Mouse (Mus musculus): ENCODE data around the gene Gmfg. TPM values are rescaled to one million over a fixed set of nuclear protein-coding genes. Genes with fewer than 3 reads are reported as not detected.

Gmfg gene
- polyA plus RNA-seq, 1 experiment from 2014 or later = 11.8 TPM

DNA sequence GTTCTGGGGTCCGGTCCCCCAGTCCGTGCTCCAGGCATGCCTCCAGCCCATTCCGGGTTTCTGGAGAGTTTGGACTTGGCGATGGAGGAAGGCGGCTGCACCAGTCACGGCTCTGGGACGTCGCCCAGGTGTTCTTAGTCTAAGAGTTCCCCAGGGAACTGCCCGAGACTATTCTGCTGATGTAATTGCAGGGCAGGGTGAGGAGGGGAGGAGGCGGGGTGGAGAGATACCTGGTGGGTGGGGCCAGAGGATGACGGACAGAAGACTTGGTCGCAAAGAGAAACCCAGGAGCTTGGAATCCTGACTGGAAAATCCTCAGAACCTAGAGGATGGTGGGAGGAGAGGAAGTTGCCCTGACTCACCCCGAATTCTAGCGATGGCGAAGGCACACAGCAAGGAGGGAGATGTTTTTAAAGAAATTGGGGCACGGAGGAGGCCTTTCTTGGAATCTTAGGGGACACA lies 50.8 kb downstream of the Gmfg start:
- H3K4me3 ChIP-seq (ENCODE audit: low read length) = peak overlapping the region; percentile 17; the same call in 1 of the 2 replicates
- 0 out of 2 replicates have a peak, but pooled peaks cover 5% of the 10 kb centered on the region for H3K27me3 ChIP-seq (ENCODE audit: control insufficient read depth, insufficient read depth, low read length)
- peak overlapping the region; percentile 41 for H3K4me2 ChIP-seq (replicated peaks; ENCODE audit: low read depth, low read length)
- peak overlapping the region; percentile 34; the same call in 1 of the 2 replicates for H3K9ac ChIP-seq (ENCODE audit: low read depth, low read length)
- 5% methylated on average over 16 of the region's 16 CpGs for WGBS
- H3K4me1 ChIP-seq (ENCODE audit: control insufficient read depth, insufficient read depth, low read length) = 0 out of 2 replicates have a peak, but pooled peaks cover 5% of the 10 kb centered on the region
- H3K36me3 ChIP-seq (ENCODE audit: control insufficient read depth, insufficient read depth, low read length) = no peaks in the 10 kb centered on the region
- no peak overlapping the region for H3K27ac ChIP-seq (ENCODE audit: low read depth, low read length)
- 0 out of 2 replicates have a peak, but pooled peaks have one; percentile 21 for ATAC-seq (ENCODE audit: low FRiP score, low TSS enrichment)
- no peaks in the 10 kb centered on the region for H3K9me3 ChIP-seq (ENCODE audit: control insufficient read depth, low read length)

DNA sequence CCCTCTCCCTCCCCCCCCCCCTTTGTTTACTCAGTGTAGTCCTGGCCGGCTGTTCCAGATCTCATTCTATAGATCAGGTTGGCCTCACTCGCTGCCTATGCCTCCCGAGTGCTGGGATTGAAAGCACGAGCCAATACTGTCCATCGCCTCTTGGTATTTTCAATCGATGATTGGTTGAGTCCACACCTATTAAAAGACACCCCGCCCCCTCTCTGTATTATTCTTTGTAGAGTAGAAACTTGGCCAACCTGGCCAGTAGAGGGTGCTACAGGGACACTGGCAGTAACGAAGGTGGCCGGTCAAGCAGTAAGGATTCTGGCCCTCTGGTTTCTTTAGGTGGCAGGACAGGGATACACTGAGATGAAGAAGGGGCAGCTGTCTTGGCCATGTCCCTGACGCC lies 53.2 kb downstream of the Gmfg start:
- Histone ChIP-seq H3K36me3 (ENCODE audit: control insufficient read depth, insufficient read depth, low read length) (no peaks in the 10 kb centered on the region), H3K4me1 (ENCODE audit: control insufficient read depth, insufficient read depth, low read length) (0 out of 2 replicates have a peak, but pooled peaks cover 5% of the 10 kb centered on the region), H3K4me3 (ENCODE audit: low read length) (no peak overlapping the region), H3K27ac (ENCODE audit: low read depth, low read length) (no peak overlapping the region), H3K27me3 (ENCODE audit: control insufficient read depth, insufficient read depth, low read length) (0 out of 2 replicates have a peak, but pooled peaks cover 5% of the 10 kb centered on the region), H3K9me3 (ENCODE audit: control insufficient read depth, low read length) (no peaks in the 10 kb centered on the region), H3K4me2 (replicated peaks; ENCODE audit: low read depth, low read length) (peak overlapping the region; percentile 9; the same call in 1 of the 2 replicates), H3K9ac (ENCODE audit: low read depth, low read length) (0 out of 2 replicates have a peak overlapping the region, but pooled peaks have one; percentile 2)
- 3% methylated on average over 10 of the region's 10 CpGs for WGBS
- peak; percentile 64; the same call in 1 of the 2 replicates for ATAC-seq (ENCODE audit: low FRiP score, low TSS enrichment)

GRCm38 (mm10) chr7:28490903-28491302 lies 53.7 kb downstream of the Gmfg start:
- no peak overlapping the region for H3K4me3 ChIP-seq (ENCODE audit: low read length)
- 36% methylated on average over 13 of the region's 14 CpGs for WGBS
- H3K27me3 ChIP-seq (ENCODE audit: control insufficient read depth, insufficient read depth, low read length) = 0 out of 2 replicates have a peak, but pooled peaks cover 5% of the 10 kb centered on the region
- no peaks in the 10 kb centered on the region for H3K9me3 ChIP-seq (ENCODE audit: control insufficient read depth, low read length)
- no peaks in the 10 kb centered on the region for H3K36me3 ChIP-seq (ENCODE audit: control insufficient read depth, insufficient read depth, low read length)
- no peak overlapping the region for H3K27ac ChIP-seq (ENCODE audit: low read depth, low read length)
- H3K4me2 ChIP-seq (replicated peaks; ENCODE audit: low read depth, low read length) = peak overlapping the region; percentile 9; the same call in 1 of the 2 replicates
- H3K4me1 ChIP-seq (ENCODE audit: control insufficient read depth, insufficient read depth, low read length) = 0 out of 2 replicates have a peak, but pooled peaks cover 5% of the 10 kb centered on the region
- ATAC-seq (ENCODE audit: low FRiP score, low TSS enrichment) = 0 out of 2 replicates have a peak, but pooled peaks have one; percentile 25
- H3K9ac ChIP-seq (ENCODE audit: low read depth, low read length) = 0 out of 2 replicates have a peak overlapping the region, but pooled peaks have one; percentile 2

GRCm38 (mm10) chr7:28492310-28492709 lies 55.1 kb downstream of the Gmfg start:
- H3K27ac ChIP-seq (ENCODE audit: low read depth, low read length) = no peak overlapping the region
- 0 out of 2 replicates have a peak, but pooled peaks cover 5% of the 10 kb centered on the region for H3K27me3 ChIP-seq (ENCODE audit: control insufficient read depth, insufficient read depth, low read length)
- H3K4me3 ChIP-seq (ENCODE audit: low read length) = no peak overlapping the region
- WGBS = 86% methylated on average over 8 of the region's 8 CpGs
- no peak overlapping the region for H3K9ac ChIP-seq (ENCODE audit: low read depth, low read length)
- 0 out of 2 replicates have a peak, but pooled peaks cover 5% of the 10 kb centered on the region for H3K4me1 ChIP-seq (ENCODE audit: control insufficient read depth, insufficient read depth, low read length)
- no peaks in the 10 kb centered on the region for H3K36me3 ChIP-seq (ENCODE audit: control insufficient read depth, insufficient read depth, low read length)
- H3K4me2 ChIP-seq (replicated peaks; ENCODE audit: low read depth, low read length) = no peak overlapping the region
- ATAC-seq (ENCODE audit: low FRiP score, low TSS enrichment) = no peak
- H3K9me3 ChIP-seq (ENCODE audit: control insufficient read depth, low read length) = no peaks in the 10 kb centered on the region

DNA sequence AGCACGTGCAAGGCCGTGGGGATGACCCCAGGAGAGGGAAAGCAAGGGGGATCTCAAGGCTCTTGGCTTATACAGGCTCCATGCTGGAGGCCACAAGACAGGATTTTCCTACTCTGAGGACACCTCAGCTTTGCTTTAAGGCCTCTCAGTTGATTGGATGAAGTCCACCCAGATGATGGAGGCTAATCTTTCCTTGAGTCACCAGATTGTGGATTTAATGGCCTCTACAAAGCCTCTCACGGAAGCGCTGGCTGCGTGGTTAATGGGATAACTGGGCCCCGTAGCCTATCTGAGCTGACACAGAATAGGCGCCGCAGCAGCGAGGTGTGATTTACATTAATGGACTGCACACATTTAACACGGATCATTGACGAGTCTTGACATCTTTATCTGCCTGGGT lies 58.2 kb downstream of the Gmfg start:
- Histone ChIP-seq H3K9ac (ENCODE audit: low read depth, low read length) (no peak overlapping the region), H3K4me3 (ENCODE audit: low read length) (no peak overlapping the region), H3K27me3 (ENCODE audit: control insufficient read depth, insufficient read depth, low read length) (no peaks in the 10 kb centered on the region), H3K9me3 (ENCODE audit: control insufficient read depth, low read length) (no peaks in the 10 kb centered on the region), H3K36me3 (ENCODE audit: control insufficient read depth, insufficient read depth, low read length) (no peaks in the 10 kb centered on the region), H3K4me1 (ENCODE audit: control insufficient read depth, insufficient read depth, low read length) (no peaks in the 10 kb centered on the region), H3K27ac (ENCODE audit: low read depth, low read length) (no peak overlapping the region), H3K4me2 (replicated peaks; ENCODE audit: low read depth, low read length) (no peak overlapping the region)
- WGBS = 63% methylated on average over 11 of the region's 11 CpGs
- no peak for ATAC-seq (ENCODE audit: low FRiP score, low TSS enrichment)

Other genes starting within 250 kb of the Gmfg start
- 2.4 and 7.4 TPM in 2 replicates for gene Eid2, start 169.6 kb upstream of the Gmfg start, polyA plus RNA-seq (2014; fragmentation: Nextera tagmentation; extraction: Ambion mirVana)
- 10.0 and 12.1 TPM in 2 replicates for gene Eid2b, start 159.7 kb upstream of the Gmfg start, polyA plus RNA-seq (2014; fragmentation: Nextera tagmentation; extraction: Ambion mirVana)
- 0.26 TPM in 1 of 2 replicates, not detected in the other for gene Selenov, start 146.3 kb upstream of the Gmfg start, polyA plus RNA-seq (2014; fragmentation: Nextera tagmentation; extraction: Ambion mirVana)
- gene Dll3, start 135.2 kb upstream of the Gmfg start, polyA plus RNA-seq (2014; fragmentation: Nextera tagmentation; extraction: Ambion mirVana) = 0.51 and 0.93 TPM in 2 replicates
- 165 and 191 TPM in 2 replicates for gene Timm50, start 125.4 kb upstream of the Gmfg start, polyA plus RNA-seq (2014; fragmentation: Nextera tagmentation; extraction: Ambion mirVana)
- gene Supt5, start 98.7 kb upstream of the Gmfg start, polyA plus RNA-seq (2014; fragmentation: Nextera tagmentation; extraction: Ambion mirVana) = 46.6 and 84.5 TPM in 2 replicates
- 1,287 and 1,567 TPM in 2 replicates for gene Rps16, start 86.8 kb upstream of the Gmfg start, polyA plus RNA-seq (2014; fragmentation: Nextera tagmentation; extraction: Ambion mirVana)
- 52.4 and 70.8 TPM in 2 replicates for gene Plekhg2, start 64.8 kb upstream of the Gmfg start, polyA plus RNA-seq (2014; fragmentation: Nextera tagmentation; extraction: Ambion mirVana)
- gene Zfp36, start 57.2 kb upstream of the Gmfg start, polyA plus RNA-seq (2014; fragmentation: Nextera tagmentation; extraction: Ambion mirVana) = 8.3 and 10.7 TPM in 2 replicates
- gene Med29, start 44.7 kb upstream of the Gmfg start, polyA plus RNA-seq (2014; fragmentation: Nextera tagmentation; extraction: Ambion mirVana) = 54.5 and 68.8 TPM in 2 replicates
- 68.4 and 82.1 TPM in 2 replicates for gene Paf1, start 44.5 kb upstream of the Gmfg start, polyA plus RNA-seq (2014; fragmentation: Nextera tagmentation; extraction: Ambion mirVana)
- 3.2 and 4.9 TPM in 2 replicates for gene Lrfn1, start 14.5 kb downstream of the Gmfg start, polyA plus RNA-seq (2014; fragmentation: Nextera tagmentation; extraction: Ambion mirVana)
- not detected in 2 replicates for gene Ifnl2, start 73.0 kb downstream of the Gmfg start, polyA plus RNA-seq (2014; fragmentation: Nextera tagmentation; extraction: Ambion mirVana)
- not detected in 2 replicates for gene Ifnl3, start 85.4 kb downstream of the Gmfg start, polyA plus RNA-seq (2014; fragmentation: Nextera tagmentation; extraction: Ambion mirVana)
- gene Sycn, start 103.4 kb downstream of the Gmfg start, polyA plus RNA-seq (2014; fragmentation: Nextera tagmentation; extraction: Ambion mirVana) = not detected in 2 replicates
- not detected in 2 replicates for gene Nccrp1, start 109.8 kb downstream of the Gmfg start, polyA plus RNA-seq (2014; fragmentation: Nextera tagmentation; extraction: Ambion mirVana)
- 33.3 and 34.9 TPM in 2 replicates for gene Samd4b, start 160.7 kb downstream of the Gmfg start, polyA plus RNA-seq (2014; fragmentation: Nextera tagmentation; extraction: Ambion mirVana)
- 48.3 and 60.7 TPM in 2 replicates for gene Pak4, start 160.7 kb downstream of the Gmfg start, polyA plus RNA-seq (2014; fragmentation: Nextera tagmentation; extraction: Ambion mirVana)
- not detected in 2 replicates for gene Acp7, start 193.9 kb downstream of the Gmfg start, polyA plus RNA-seq (2014; fragmentation: Nextera tagmentation; extraction: Ambion mirVana)

Measured in kidney, embryonic 14.5 days (tissue).